Mouse (Mus musculus): ENCODE measurements around the gene Zbtb16.

The Zbtb16 gene

GRCm38 (mm10) chr9:48835631-48836565 is at the start of gene Zbtb16:
Gene Zbtb16 (minus strand): TSS chr9:48836222.
- peak; percentile 61 for DNase-seq (ENCODE audit: low spot score)

- no peak for DNase-seq (ENCODE audit: low spot score)
These were observed 36.9 kb upstream of the Zbtb16 start for GRCm38 (mm10) chr9:48872896-48873295.

GRCm38 (mm10) chr9:48866523-48867121 is 30.6 kb upstream of the Zbtb16 start:
- no peak for DNase-seq (ENCODE audit: low spot score)

- DNase-seq (ENCODE audit: low spot score), result no peak
These were observed 29.2 kb upstream of the Zbtb16 start for GRCm38 (mm10) chr9:48865235-48865634.

- no peak for DNase-seq (ENCODE audit: low spot score)
These were observed 25.5 kb upstream of the Zbtb16 start for GRCm38 (mm10) chr9:48861481-48861880.

DNA sequence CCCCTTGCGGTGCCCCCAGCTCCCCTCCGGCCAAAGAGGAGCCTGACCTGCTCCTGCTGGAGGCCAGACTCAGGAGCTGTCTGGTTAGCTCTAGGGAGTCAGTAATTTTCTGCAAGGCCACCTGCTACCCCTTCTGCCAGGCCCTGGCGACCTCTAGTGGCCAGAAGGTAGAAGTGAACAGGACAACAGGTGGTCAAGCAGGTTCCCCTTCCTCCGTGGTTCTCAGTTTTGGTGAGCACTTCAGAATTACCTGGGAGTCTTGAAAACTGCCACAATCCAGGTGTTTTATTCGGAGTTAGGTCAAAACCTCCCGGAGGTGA is 24.5 kb upstream of the Zbtb16 start:
- peak; percentile 65 for DNase-seq (ENCODE audit: low spot score)

- no peak for DNase-seq (ENCODE audit: low spot score)
These were observed 24.0 kb upstream of the Zbtb16 start for GRCm38 (mm10) chr9:48859828-48860525.

DNA sequence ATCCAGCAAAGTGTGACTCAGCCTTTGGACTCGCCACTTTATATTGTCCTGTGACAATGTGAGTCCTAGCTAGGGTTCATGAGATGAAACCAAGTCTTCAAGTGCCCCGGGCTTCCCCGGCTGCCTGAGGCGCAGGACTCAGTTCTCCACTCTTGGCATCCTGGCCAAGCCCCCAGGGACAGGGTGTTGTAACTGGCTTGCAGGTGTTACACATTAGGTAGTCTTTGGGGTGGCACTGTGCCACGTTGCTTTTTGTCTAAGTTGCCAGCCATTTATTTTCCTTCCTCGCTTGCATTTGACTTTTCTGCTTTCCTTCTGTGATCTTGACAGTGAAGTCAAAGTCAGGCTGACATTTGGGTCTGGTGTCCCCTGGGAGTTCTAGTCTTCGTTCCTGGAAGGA is 21.9 kb upstream of the Zbtb16 start:
- DNase-seq (ENCODE audit: low spot score), result no peak

GRCm38 (mm10) chr9:48856240-48856639 is 20.2 kb upstream of the Zbtb16 start:
- DNase-seq (ENCODE audit: low spot score), result no peak

DNA sequence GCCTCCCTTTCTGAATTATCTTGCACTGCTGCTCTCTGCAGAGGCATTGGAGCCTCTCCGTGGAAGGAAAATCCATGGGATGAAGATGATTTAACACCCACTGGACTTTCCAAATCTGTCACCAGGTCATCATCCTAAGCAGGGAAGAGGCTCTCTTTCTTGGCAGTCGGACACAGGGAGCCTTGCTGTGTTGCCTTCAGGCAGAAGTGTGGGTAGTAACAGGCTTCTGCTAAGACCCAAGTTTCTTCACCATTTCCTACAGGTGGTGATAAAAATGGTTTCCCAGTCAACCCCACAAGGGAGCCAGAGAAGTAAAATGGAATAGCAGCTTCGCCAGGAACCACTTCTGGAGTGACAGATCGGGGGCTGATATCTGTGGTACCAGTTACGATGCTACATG is 13.5 kb upstream of the Zbtb16 start:
- DNase-seq (ENCODE audit: low spot score), result no peak

- no peak for DNase-seq (ENCODE audit: low spot score)
These were observed 3.5 kb upstream of the Zbtb16 start for GRCm38 (mm10) chr9:48839568-48839967.

- DNase-seq (ENCODE audit: low spot score), result no peak
These were observed 2.3 kb upstream of the Zbtb16 start for GRCm38 (mm10) chr9:48838346-48838745.

DNA sequence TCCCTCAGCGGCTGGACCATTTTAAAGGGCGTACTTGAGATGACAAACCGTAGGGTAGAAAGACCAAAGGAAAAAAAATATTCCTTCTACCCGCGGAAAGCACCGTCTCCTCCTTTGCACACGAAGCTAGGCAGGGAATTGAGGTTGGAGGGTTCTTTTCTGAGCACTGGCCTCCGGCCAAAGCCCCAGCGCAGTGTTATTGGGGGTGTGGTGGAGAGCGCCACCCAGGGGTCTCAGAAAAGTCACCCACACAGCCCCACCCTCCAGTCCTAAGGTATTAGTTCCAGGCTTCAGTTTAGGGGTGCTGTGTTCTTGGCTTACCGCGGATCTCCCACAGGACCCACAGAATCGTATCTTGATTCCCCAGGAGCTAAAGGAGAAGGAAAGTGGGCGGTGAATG is 1.2 kb upstream of the Zbtb16 start:
- DNase-seq (ENCODE audit: low spot score), result no peak

DNA sequence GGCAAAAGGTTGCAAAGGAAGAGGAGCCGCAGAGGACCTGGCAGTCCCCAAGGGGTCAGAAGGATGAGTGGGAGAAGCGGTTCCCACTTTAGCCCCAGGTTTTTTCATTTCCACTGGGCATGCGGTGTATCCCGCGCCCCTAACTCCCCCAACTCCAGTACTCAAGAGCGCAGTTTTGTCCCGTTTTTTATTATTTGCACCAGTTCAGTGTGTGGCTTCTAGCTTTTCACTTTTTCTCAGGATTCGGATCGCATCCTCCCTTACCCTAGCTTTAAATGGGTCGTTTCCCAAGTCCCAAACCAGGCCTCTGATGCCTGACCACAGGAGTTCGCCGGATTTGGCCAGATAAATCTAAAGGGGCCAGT is 526 bp upstream of the Zbtb16 start:
- no peak for DNase-seq (ENCODE audit: low spot score)

GRCm38 (mm10) chr9:48834541-48835411 is 1.2 kb downstream of the Zbtb16 start:
- DNase-seq (ENCODE audit: low spot score), result peak; percentile 43

DNA sequence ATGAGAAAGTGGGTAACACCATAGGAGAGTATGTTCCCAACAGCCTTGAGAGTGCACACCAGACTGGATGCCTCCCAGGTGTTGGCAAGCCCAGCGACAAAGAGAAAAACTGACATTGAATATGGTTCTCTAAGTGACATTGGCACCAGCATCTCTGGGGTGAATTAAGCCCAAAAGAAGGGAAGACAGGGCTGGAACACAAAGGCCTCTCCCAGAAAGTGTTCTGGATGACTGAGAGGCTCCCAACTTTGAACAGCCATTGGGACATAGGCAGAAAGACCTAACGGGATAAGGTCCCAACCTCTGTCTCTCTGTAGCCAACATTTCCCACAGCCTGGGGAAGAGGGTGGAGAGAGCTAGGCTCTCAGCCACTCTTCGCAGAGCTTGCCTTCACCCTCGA is 2.0 kb downstream of the Zbtb16 start:
- no peak for DNase-seq (ENCODE audit: low spot score)

DNA sequence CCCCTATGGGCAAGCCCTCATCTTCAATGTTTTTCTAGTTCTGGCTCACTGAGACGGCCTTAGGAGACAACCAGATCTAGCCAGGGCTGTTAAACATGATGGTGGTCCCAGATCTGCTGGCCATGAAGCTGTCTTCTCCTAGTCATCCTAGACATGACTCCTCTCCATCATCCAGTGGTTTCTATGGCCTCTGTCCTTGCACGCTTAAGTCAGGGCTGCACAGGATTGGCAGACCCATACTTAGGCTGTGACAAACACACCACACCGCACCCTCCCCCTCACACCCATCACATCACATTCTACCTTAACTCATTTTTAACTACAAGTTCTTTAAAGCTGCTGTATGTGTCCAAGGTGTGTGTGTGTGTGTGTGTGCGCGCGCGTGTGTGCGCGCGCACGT is 2.5 kb downstream of the Zbtb16 start:
- no peak for DNase-seq (ENCODE audit: low spot score)

DNA sequence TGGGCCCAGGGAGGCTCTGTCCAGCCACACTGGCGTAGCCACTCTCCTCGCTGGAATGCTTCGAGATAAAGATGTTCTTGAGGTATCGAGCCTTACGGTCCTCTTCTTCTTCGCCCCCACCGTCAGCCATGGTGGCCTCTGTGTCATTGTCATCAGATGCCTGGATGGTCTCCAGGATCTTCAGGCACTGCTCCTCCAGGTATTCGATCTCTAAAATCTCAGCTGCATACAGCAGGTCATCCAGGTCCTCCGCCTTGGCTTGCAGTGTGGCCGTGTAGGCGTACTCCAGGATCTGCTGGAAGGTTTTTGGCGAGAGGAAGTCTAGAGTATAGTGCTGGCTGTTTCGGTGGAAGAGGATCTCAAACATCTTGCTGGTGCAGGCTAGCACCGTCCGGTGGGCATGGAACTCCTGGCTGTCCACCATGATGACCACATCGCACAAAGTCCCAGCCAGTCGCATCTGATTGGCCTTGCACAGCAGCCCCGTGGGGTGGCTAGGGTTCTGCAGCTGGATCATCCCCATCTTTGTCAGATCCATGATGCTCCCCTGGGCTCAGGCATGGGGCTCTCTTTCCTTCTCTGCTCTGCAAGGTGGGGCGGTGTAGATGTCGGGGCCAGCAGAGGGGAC is 3.4 kb downstream of the Zbtb16 start:
- DNase-seq (ENCODE audit: low spot score), result no peak

DNA sequence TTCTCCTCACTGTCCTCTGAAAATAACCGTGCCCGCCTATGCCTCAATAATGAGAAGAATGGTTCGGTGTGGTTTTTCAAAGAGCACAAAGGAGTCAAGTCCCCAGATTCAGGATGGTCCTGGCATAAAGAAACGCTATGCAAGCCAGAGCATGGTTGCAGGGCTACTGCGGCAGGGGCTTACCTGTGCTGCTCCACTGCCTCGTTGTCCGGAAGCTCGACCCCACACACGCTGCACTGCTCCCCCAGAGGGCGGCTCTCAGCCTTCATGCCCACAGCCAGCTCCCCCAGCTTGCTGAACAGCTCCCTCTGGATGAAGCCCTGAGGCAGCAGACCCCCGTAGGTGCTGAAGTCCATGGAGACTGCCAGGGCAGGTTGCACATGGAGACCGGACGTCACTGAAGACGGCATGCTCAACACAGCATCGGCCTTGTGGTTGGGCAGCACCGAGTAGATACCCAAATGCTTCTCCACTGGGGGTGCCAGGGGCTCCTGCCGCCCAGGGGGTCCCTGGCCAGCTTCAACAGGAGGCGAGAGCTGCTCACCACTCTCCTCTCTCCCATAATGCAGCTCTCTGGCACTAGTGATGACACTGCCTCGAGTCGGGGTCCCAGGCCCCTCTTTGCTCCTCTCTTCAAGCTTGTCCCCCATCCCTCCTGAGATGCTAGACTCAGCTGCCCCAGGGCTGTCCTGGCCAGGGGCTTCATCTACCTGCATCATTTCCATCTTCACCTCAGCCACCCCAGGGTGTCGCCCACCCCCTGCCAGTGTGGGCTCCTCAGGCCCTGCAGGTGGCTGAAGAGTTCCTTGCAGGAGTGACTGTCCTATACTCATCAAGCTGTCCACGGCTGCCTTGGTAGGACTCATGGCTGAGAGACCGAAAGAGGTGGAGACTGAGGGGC is 4.2 kb downstream of the Zbtb16 start:
- DNase-seq (ENCODE audit: low spot score), result no peak

GRCm38 (mm10) chr9:48828839-48829238 is 7.2 kb downstream of the Zbtb16 start:
- no peak for DNase-seq (ENCODE audit: low spot score)

All from urinary bladder, postnatal 25 days (tissue).